ENCODE assay signal across 23 mouse cellular contexts in genomic region chr1:136177085-136177484, GRCm38 (mm10). TPM values are rescaled to one million over a fixed set of nuclear protein-coding genes. Genes with fewer than 3 reads are reported as not detected.
DNase-seq lines count a peak whose midpoint lies in the region; ATAC-seq and TF ChIP-seq lines count a peak whose summit lies in the region.
"Had no signal": no experiment of that assay in that cellular context is flagged by ENCODE, and none has a peak within 500 bp of the region (broad histone marks: within the 10 kb centered on the region; RNA-seq: fewer than 3 reads in every experiment).

No protein-coding gene starts in this region.

- no peak overlapping the region for H3K4me2 ChIP-seq in forebrain, embryonic 15.5 days (replicated peaks)
- no peak overlapping the region for H3K4me2 ChIP-seq in liver, embryonic 13.5 days
- no peak overlapping the region for H3K4me2 ChIP-seq in stomach, embryonic 16.5 days (ENCODE audit: low read depth, low read length)
- H3K4me2 ChIP-seq: hindbrain, embryonic 13.5 days; midbrain, embryonic 11.5 days had no signal

- H3K27me3 ChIP-seq in forebrain, embryonic 15.5 days = no peaks in the 10 kb centered on the region
- peaks cover 9% of the 10 kb centered on the region; the same call in 1 of the 2 replicates for H3K27me3 ChIP-seq in forebrain, embryonic 10.5 days (ENCODE audit: poor library complexity, severe bottlenecking)
- H3K27me3 ChIP-seq in liver, embryonic 13.5 days = no peaks in the 10 kb centered on the region
- H3K27me3 ChIP-seq in stomach, embryonic 16.5 days (ENCODE audit: control insufficient read depth, insufficient read depth, low read length) = no peaks in the 10 kb centered on the region
- no peaks in the 10 kb centered on the region for H3K27me3 ChIP-seq in thymus, adult 2 months (ENCODE audit: control insufficient read depth, insufficient read depth, low read length)
- H3K27me3 ChIP-seq: CH12.LX; hindbrain, embryonic 13.5 days had no signal

- no peak for TF ChIP-seq POLR2A in thymus, adult 2 months (IDR thresholded peaks at IDR 0.05; ENCODE audit: control insufficient read depth, extremely low read depth, insufficient read depth, low read length, poor library complexity)

- ATAC-seq in forebrain, embryonic 15.5 days (replicated peaks) = no peak
- no peak for ATAC-seq in liver, embryonic 13.5 days (ENCODE audit: low read depth)
- ATAC-seq in stomach, embryonic 16.5 days (ENCODE audit: insufficient read depth, low FRiP score) = peak; percentile 63; the same call in 1 of the 2 replicates
- ATAC-seq: forebrain, embryonic 14.5 days had no signal

- 87% methylated on average over 2 of the region's 2 CpGs for WGBS in forebrain, embryonic 15.5 days
- 81% methylated on average over 2 of the region's 2 CpGs for WGBS in forebrain, embryonic 10.5 days
- 64% methylated on average over 2 of the region's 2 CpGs for WGBS in liver, embryonic 13.5 days (ENCODE audit: insufficient replicate concordance)
- WGBS in stomach, embryonic 16.5 days = 61% methylated on average over 2 of the region's 2 CpGs
- WGBS in thymus, adult 2 months = 91% methylated on average over 2 of the region's 2 CpGs

- no peak for DNase-seq in forebrain, embryonic 10.5 days (ENCODE audit: extremely low spot score, low spot score)
- DNase-seq in liver, embryonic 13.5 days = no peak
- no peak for DNase-seq in liver
- peak; percentile 64 for DNase-seq in lung, postnatal 25 days (ENCODE audit: low spot score)
- no peak for DNase-seq in thymus, adult 2 months
- DNase-seq in heart, adult 8-10 months (ENCODE audit: low spot score) = no peak
- DNase-seq: adrenal gland, postnatal 10 days; cerebellum, adult 11-12 months; cerebellum, postnatal 25 days; gastrocnemius, postnatal 10 days; heart, adult 2 months; kidney, adult 18-20 months; thymus, postnatal 36 days had no signal

- H3K4me1 ChIP-seq in forebrain, embryonic 15.5 days = peaks cover 21% of the 10 kb centered on the region; the same call in 1 of the 2 replicates
- peaks cover 30% of the 10 kb centered on the region for H3K4me1 ChIP-seq in forebrain, embryonic 10.5 days
- H3K4me1 ChIP-seq in liver, embryonic 13.5 days (replicated peaks) = peaks cover 94% of the 10 kb centered on the region
- H3K4me1 ChIP-seq in stomach, embryonic 16.5 days (ENCODE audit: control insufficient read depth, insufficient read depth, low read length) = peaks cover 19% of the 10 kb centered on the region
- H3K4me1 ChIP-seq in thymus, adult 2 months (replicated peaks; ENCODE audit: control insufficient read depth, insufficient read depth, low read length) = peaks cover 10% of the 10 kb centered on the region

- no peak overlapping the region for H3K9ac ChIP-seq in forebrain, embryonic 15.5 days (replicated peaks)
- 0 out of 2 replicates have a peak overlapping the region, but pooled peaks have one; percentile 22 for H3K9ac ChIP-seq in liver, embryonic 13.5 days
- H3K9ac ChIP-seq in stomach, embryonic 16.5 days (ENCODE audit: low read length) = no peak overlapping the region
- H3K9ac ChIP-seq: hindbrain, embryonic 13.5 days had no signal

- 0 out of 2 replicates have a peak overlapping the region, but pooled peaks have one; percentile 11 for H3K27ac ChIP-seq in forebrain, embryonic 15.5 days (replicated peaks)
- H3K27ac ChIP-seq in forebrain, embryonic 10.5 days = no peak overlapping the region
- H3K27ac ChIP-seq in liver, embryonic 13.5 days = peak overlapping the region; percentile 75; the same call in 1 of the 2 replicates
- peak overlapping the region; percentile 56 for H3K27ac ChIP-seq in stomach, embryonic 16.5 days (ENCODE audit: low read length)
- H3K27ac ChIP-seq in thymus, adult 2 months (ENCODE audit: control insufficient read depth, insufficient read depth, low read length) = no peak overlapping the region
- H3K27ac ChIP-seq: heart, adult 2 months; hindbrain, embryonic 13.5 days; macrophage had no signal

- TF ChIP-seq CTCF in thymus, adult 2 months (IDR thresholded peaks at IDR 0.05; ENCODE audit: borderline replicate concordance, control insufficient read depth, extremely low read depth, insufficient read depth, low read length, poor library complexity) = no peak

- no peak overlapping the region for H3K4me3 ChIP-seq in forebrain, embryonic 15.5 days
- H3K4me3 ChIP-seq in forebrain, embryonic 10.5 days = no peak overlapping the region
- no peak overlapping the region for H3K4me3 ChIP-seq in liver, embryonic 13.5 days (replicated peaks)
- no peak overlapping the region for H3K4me3 ChIP-seq in stomach, embryonic 16.5 days (replicated peaks; ENCODE audit: low read length)
- H3K4me3 ChIP-seq in thymus, adult 2 months (ENCODE audit: control insufficient read depth, insufficient read depth, low read length) = no peak overlapping the region
- H3K4me3 ChIP-seq: heart, adult 2 months; hindbrain, embryonic 13.5 days had no signal

- H3K36me3 ChIP-seq in forebrain, embryonic 15.5 days = peaks cover 52% of the 10 kb centered on the region
- peaks cover 45% of the 10 kb centered on the region for H3K36me3 ChIP-seq in forebrain, embryonic 10.5 days (replicated peaks)
- no peaks in the 10 kb centered on the region; the same call in 1 of the 2 replicates for H3K36me3 ChIP-seq in liver, embryonic 13.5 days
- no peaks in the 10 kb centered on the region; the same call in 1 of the 2 replicates for H3K36me3 ChIP-seq in stomach, embryonic 16.5 days (ENCODE audit: control insufficient read depth, insufficient read depth, low read length)
- H3K36me3 ChIP-seq in thymus, adult 2 months (ENCODE audit: control insufficient read depth, insufficient read depth, low read length) = peaks cover 40% of the 10 kb centered on the region

- no peaks in the 10 kb centered on the region for H3K9me3 ChIP-seq in forebrain, embryonic 15.5 days
- no peaks in the 10 kb centered on the region for H3K9me3 ChIP-seq in forebrain, embryonic 10.5 days
- no peaks in the 10 kb centered on the region for H3K9me3 ChIP-seq in liver, embryonic 13.5 days (replicated peaks)
- H3K9me3 ChIP-seq in stomach, embryonic 16.5 days (replicated peaks; ENCODE audit: control insufficient read depth, low read length) = no peaks in the 10 kb centered on the region
- H3K9me3 ChIP-seq: hindbrain, embryonic 13.5 days had no signal

RNA-seq across cellular contexts. Expression of gene Mroh3, which starts 35.5 kb away (rescaled TPM):
- polyA plus RNA-seq in forebrain, embryonic 15.5 days (2015; fragmentation: Nextera tagmentation; extraction: Ambion mirVana) = not detected in 2 replicates
- polyA plus RNA-seq in forebrain, embryonic 10.5 days (2016; fragmentation: Nextera tagmentation; extraction: Ambion mirVana) = 0.27 and 0.28 TPM in 2 replicates
- polyA plus RNA-seq in liver, embryonic 13.5 days (2015; fragmentation: Nextera tagmentation; extraction: Ambion mirVana) = not detected in 2 replicates
- polyA plus RNA-seq in stomach, embryonic 16.5 days (2015; fragmentation: Nextera tagmentation; extraction: Ambion mirVana) = 0.95 and 1.3 TPM in 2 replicates
- 0.10 and 0.11 TPM in 2 replicates for polyA plus RNA-seq in thymus, adult 2 months (2012; rRNA removed)
- not detected for total RNA-seq in heart, adult 8-10 months (2022)
- total RNA-seq: adrenal gland, postnatal 10 days; CH12.LX; gastrocnemius, postnatal 10 days; heart, adult 2 months; liver, adult 2 months; neutrophil, adult 5-6 weeks had no signal
- polyA plus RNA-seq: forebrain, embryonic 14.5 days; heart, adult 2 months; heart, embryonic 16.5 days; hindbrain, embryonic 13.5 days; liver, adult 2 months; macrophage had no signal

RNA-seq across cellular contexts. Expression of gene Kif21b, which starts 45.9 kb away (rescaled TPM):
- polyA plus RNA-seq in forebrain, embryonic 15.5 days (2015; fragmentation: Nextera tagmentation; extraction: Ambion mirVana) = 71.9 and 75.0 TPM in 2 replicates
- polyA plus RNA-seq in forebrain, embryonic 10.5 days (2016; fragmentation: Nextera tagmentation; extraction: Ambion mirVana) = 5.8 and 8.8 TPM in 2 replicates
- 1.1 and 1.2 TPM in 2 replicates for polyA plus RNA-seq in liver, embryonic 13.5 days (2015; fragmentation: Nextera tagmentation; extraction: Ambion mirVana)
- polyA plus RNA-seq in stomach, embryonic 16.5 days (2015; fragmentation: Nextera tagmentation; extraction: Ambion mirVana) = 2.2 and 2.3 TPM in 2 replicates
- polyA plus RNA-seq in thymus, adult 2 months (2012; rRNA removed) = 224 and 247 TPM in 2 replicates
- 1 to 10 TPM in 1 of 4 experiments, under 1 TPM in 3; 0.57 to 1.3 (median 0.67) TPM for total RNA-seq in heart, adult 8-10 months (2022)

RNA-seq across cellular contexts. Expression of gene Inava, which starts 57.0 kb away (rescaled TPM):
- polyA plus RNA-seq in forebrain, embryonic 15.5 days (2015; fragmentation: Nextera tagmentation; extraction: Ambion mirVana) = 4.4 and 6.6 TPM in 2 replicates
- 21.2 and 23.2 TPM in 2 replicates for polyA plus RNA-seq in forebrain, embryonic 10.5 days (2016; fragmentation: Nextera tagmentation; extraction: Ambion mirVana)
- polyA plus RNA-seq in liver, embryonic 13.5 days (2015; fragmentation: Nextera tagmentation; extraction: Ambion mirVana) = 0.22 and 0.39 TPM in 2 replicates
- polyA plus RNA-seq in stomach, embryonic 16.5 days (2015; fragmentation: Nextera tagmentation; extraction: Ambion mirVana) = 39.8 and 44.1 TPM in 2 replicates
- 8.5 and 9.7 TPM in 2 replicates for polyA plus RNA-seq in thymus, adult 2 months (2012; rRNA removed)
- total RNA-seq in heart, adult 8-10 months (2022) = not detected
- total RNA-seq: heart, adult 2 months; liver, adult 2 months; neutrophil, adult 5-6 weeks had no signal
- polyA plus RNA-seq: macrophage had no signal

Comparison
In these comparisons a context has a peak if more than half of its experiments do, and no peak if none do; other contexts are left out.
1. H3K27ac ChIP-seq: peak in forebrain, embryonic 15.5 days (single experiment), liver, embryonic 13.5 days (single experiment) and stomach, embryonic 16.5 days (single experiment); none in forebrain, embryonic 10.5 days (single experiment) and thymus, adult 2 months (single experiment).